Mouse (Mus musculus): ENCODE measurements around the gene St3gal5. TPM values are rescaled to one million over a fixed set of nuclear protein-coding genes. Genes with fewer than 3 reads are reported as not detected.
A peak's percentile ranks its signal among the peaks of the same experiment; 100 is the strongest.

Gene St3gal5
- polyA plus RNA-seq, 1 experiment from 2014 or later = 33.0 TPM

- DNase-seq (ENCODE audit: low spot score) (no peak), ATAC-seq (ENCODE audit: insufficient number of reproducible peaks, low FRiP score, low TSS enrichment, low read depth) (no peak)
- Histone ChIP-seq H3K9ac (ENCODE audit: low read length) (no peak overlapping the region), H3K36me3 (ENCODE audit: control insufficient read depth, insufficient read depth, low read length) (no peaks in the 10 kb centered on the region), H3K4me3 (ENCODE audit: low read depth, low read length) (no peak overlapping the region), H3K4me1 (ENCODE audit: control insufficient read depth, insufficient read depth, low read length) (no peaks in the 10 kb centered on the region), H3K27me3 (ENCODE audit: control insufficient read depth, insufficient read depth, low read length) (no peaks in the 10 kb centered on the region), H3K9me3 (ENCODE audit: control insufficient read depth, low read length) (no peaks in the 10 kb centered on the region), H3K27ac (replicated peaks; ENCODE audit: low read depth, low read length) (no peak overlapping the region), H3K4me2 (ENCODE audit: low read depth, severe bottlenecking) (no peak overlapping the region)
- 72% methylated on average over 3 of the region's 3 CpGs for WGBS
Measured at GRCm38 (mm10) chr6:72177417-72177816, 80.0 kb downstream of the St3gal5 start.

GRCm38 (mm10) chr6:72179006-72179405, 81.6 kb downstream of the St3gal5 start:
- H3K36me3 ChIP-seq (ENCODE audit: control insufficient read depth, insufficient read depth, low read length) = no peaks in the 10 kb centered on the region
- ATAC-seq (ENCODE audit: insufficient number of reproducible peaks, low FRiP score, low TSS enrichment, low read depth) = no peak
- no peak for DNase-seq (ENCODE audit: low spot score)
- H3K4me3 ChIP-seq (ENCODE audit: low read depth, low read length) = no peak overlapping the region
- H3K9ac ChIP-seq (ENCODE audit: low read length) = no peak overlapping the region
- no peak overlapping the region for H3K27ac ChIP-seq (replicated peaks; ENCODE audit: low read depth, low read length)
- H3K9me3 ChIP-seq (ENCODE audit: control insufficient read depth, low read length) = no peaks in the 10 kb centered on the region
- H3K4me2 ChIP-seq (ENCODE audit: low read depth, severe bottlenecking) = no peak overlapping the region
- H3K4me1 ChIP-seq (ENCODE audit: control insufficient read depth, insufficient read depth, low read length) = no peaks in the 10 kb centered on the region
- 92% methylated on average over 3 of the region's 3 CpGs for WGBS
- no peaks in the 10 kb centered on the region for H3K27me3 ChIP-seq (ENCODE audit: control insufficient read depth, insufficient read depth, low read length)

- DNase-seq (ENCODE audit: low spot score) (no peak), ATAC-seq (ENCODE audit: insufficient number of reproducible peaks, low FRiP score, low TSS enrichment, low read depth) (no peak)
- no peaks in the 10 kb centered on the region for H3K4me1 ChIP-seq (ENCODE audit: control insufficient read depth, insufficient read depth, low read length)
- no peaks in the 10 kb centered on the region for H3K27me3 ChIP-seq (ENCODE audit: control insufficient read depth, insufficient read depth, low read length)
- H3K4me3 ChIP-seq (ENCODE audit: low read depth, low read length) = no peak overlapping the region
- H3K4me2 ChIP-seq (ENCODE audit: low read depth, severe bottlenecking) = no peak overlapping the region
- H3K36me3 ChIP-seq (ENCODE audit: control insufficient read depth, insufficient read depth, low read length) = no peaks in the 10 kb centered on the region
- no peak overlapping the region for H3K27ac ChIP-seq (replicated peaks; ENCODE audit: low read depth, low read length)
- H3K9me3 ChIP-seq (ENCODE audit: control insufficient read depth, low read length) = no peaks in the 10 kb centered on the region
- no peak overlapping the region for H3K9ac ChIP-seq (ENCODE audit: low read length)
- 88% methylated on average over 12 of the region's 12 CpGs for whole genome bisulfite sequencing
Measured at GRCm38 (mm10) chr6:72179562-72180502, 82.4 kb downstream of the St3gal5 start.

GRCm38 (mm10) chr6:72184576-72184975, 87.2 kb downstream of the St3gal5 start:
- H3K4me2 ChIP-seq (ENCODE audit: low read depth, severe bottlenecking) = no peak overlapping the region
- H3K4me3 ChIP-seq (ENCODE audit: low read depth, low read length) = no peak overlapping the region
- 88% methylated on average over 5 of the region's 5 CpGs for WGBS
- no peaks in the 10 kb centered on the region for H3K9me3 ChIP-seq (ENCODE audit: control insufficient read depth, low read length)
- H3K36me3 ChIP-seq (ENCODE audit: control insufficient read depth, insufficient read depth, low read length) = no peaks in the 10 kb centered on the region
- H3K4me1 ChIP-seq (ENCODE audit: control insufficient read depth, insufficient read depth, low read length) = peaks cover 24% of the 10 kb centered on the region
- DNase-seq (ENCODE audit: low spot score) (no peak), ATAC-seq (ENCODE audit: insufficient number of reproducible peaks, low FRiP score, low TSS enrichment, low read depth) (no peak)
- no peak overlapping the region for H3K27ac ChIP-seq (replicated peaks; ENCODE audit: low read depth, low read length)
- no peaks in the 10 kb centered on the region for H3K27me3 ChIP-seq (ENCODE audit: control insufficient read depth, insufficient read depth, low read length)
- H3K9ac ChIP-seq (ENCODE audit: low read length) = no peak overlapping the region

DNA sequence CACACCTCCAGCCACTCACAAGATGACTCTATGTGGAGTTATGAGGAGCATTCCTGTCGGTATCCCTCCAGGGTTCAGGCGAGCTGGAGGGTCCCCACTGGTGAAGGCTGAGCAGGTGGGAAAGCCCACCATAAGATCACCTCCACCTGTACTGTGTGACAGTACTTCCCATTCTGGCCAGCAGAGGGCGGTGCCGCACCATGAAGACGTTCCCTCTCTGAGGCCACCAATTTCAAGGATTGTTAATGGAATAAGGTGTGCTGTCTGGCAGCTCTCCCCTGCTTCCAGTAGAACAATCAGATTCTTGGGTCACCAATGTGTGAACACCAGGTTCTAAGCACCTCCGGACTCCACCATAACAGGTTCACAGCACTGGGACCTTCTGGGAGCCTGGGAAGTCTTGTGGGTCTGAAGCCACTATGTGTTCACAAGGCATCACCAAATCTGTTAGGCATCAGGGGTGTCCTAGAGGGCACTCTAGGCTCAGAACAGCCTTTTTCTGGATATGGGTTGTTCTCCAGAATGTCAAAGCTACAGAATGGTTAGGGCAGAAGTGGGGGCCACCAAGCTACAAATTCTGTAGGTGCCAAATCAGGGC, 88.6 kb downstream of the St3gal5 start:
- Histone ChIP-seq H3K27me3 (ENCODE audit: control insufficient read depth, insufficient read depth, low read length) (no peaks in the 10 kb centered on the region), H3K4me3 (ENCODE audit: low read depth, low read length) (no peak overlapping the region)
- 4% methylated on average over 6 of the region's 6 CpGs for WGBS

DNA sequence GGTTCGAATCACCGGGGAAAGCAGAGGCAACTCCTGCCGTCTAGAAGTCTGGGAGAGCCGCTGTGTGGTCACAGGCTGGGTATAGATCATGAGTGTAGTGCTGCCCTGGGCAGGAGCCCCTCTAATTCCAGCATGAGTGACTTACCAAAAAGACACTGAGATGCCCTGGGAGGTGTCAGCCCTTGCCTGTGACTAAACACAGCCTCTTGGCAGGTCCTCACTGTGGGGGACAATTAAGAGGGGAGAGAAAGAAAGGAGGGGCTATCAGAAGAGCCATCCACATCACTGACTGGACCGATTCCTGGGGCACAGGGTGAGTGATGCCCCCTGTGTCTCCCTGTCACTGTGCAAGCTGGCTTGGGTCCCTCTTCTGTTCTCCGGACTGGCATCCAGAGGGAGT, 89.4 kb downstream of the St3gal5 start:
- no peaks in the 10 kb centered on the region for H3K27me3 ChIP-seq (ENCODE audit: control insufficient read depth, insufficient read depth, low read length)
- peaks cover 37% of the 10 kb centered on the region for H3K4me1 ChIP-seq (ENCODE audit: control insufficient read depth, insufficient read depth, low read length)
- H3K4me3 ChIP-seq (ENCODE audit: low read depth, low read length) = no peak overlapping the region
- WGBS = 71% methylated on average over 6 of the region's 6 CpGs
- H3K4me2 ChIP-seq (ENCODE audit: low read depth, severe bottlenecking) = no peak overlapping the region
- H3K36me3 ChIP-seq (ENCODE audit: control insufficient read depth, insufficient read depth, low read length) = no peaks in the 10 kb centered on the region
- no peaks in the 10 kb centered on the region for H3K9me3 ChIP-seq (ENCODE audit: control insufficient read depth, low read length)
- DNase-seq (ENCODE audit: low spot score) (no peak), ATAC-seq (ENCODE audit: insufficient number of reproducible peaks, low FRiP score, low TSS enrichment, low read depth) (no peak)
- H3K9ac ChIP-seq (ENCODE audit: low read length) = no peak overlapping the region
- H3K27ac ChIP-seq (replicated peaks; ENCODE audit: low read depth, low read length) = no peak overlapping the region

More for the DNA sequence above, 88.6 kb downstream of the St3gal5 start:
- Histone ChIP-seq H3K4me1 (ENCODE audit: control insufficient read depth, insufficient read depth, low read length) (peaks cover 37% of the 10 kb centered on the region), H3K9me3 (ENCODE audit: control insufficient read depth, low read length) (no peaks in the 10 kb centered on the region), H3K27ac (replicated peaks; ENCODE audit: low read depth, low read length) (no peak overlapping the region), H3K36me3 (ENCODE audit: control insufficient read depth, insufficient read depth, low read length) (no peaks in the 10 kb centered on the region), H3K4me2 (ENCODE audit: low read depth, severe bottlenecking) (no peak overlapping the region), H3K9ac (ENCODE audit: low read length) (no peak overlapping the region)
- ATAC-seq (ENCODE audit: insufficient number of reproducible peaks, low FRiP score, low TSS enrichment, low read depth) = 0 out of 2 replicates have a peak, but pooled peaks have one; percentile 40
- peak; percentile 95 for DNase-seq (ENCODE audit: low spot score)

GRCm38 (mm10) chr6:72189061-72189863, 91.9 kb downstream of the St3gal5 start:
- H3K4me3 ChIP-seq (ENCODE audit: low read depth, low read length) = peak overlapping the region; percentile 15; the same call in 1 of the 2 replicates
- DNase-seq (ENCODE audit: low spot score) (peak; percentile 70), ATAC-seq (ENCODE audit: insufficient number of reproducible peaks, low FRiP score, low TSS enrichment, low read depth) (peak; percentile 71)
- H3K9ac ChIP-seq (ENCODE audit: low read length) = peak overlapping the region; percentile 53
- peaks cover 37% of the 10 kb centered on the region for H3K4me1 ChIP-seq (ENCODE audit: control insufficient read depth, insufficient read depth, low read length)
- H3K36me3 ChIP-seq (ENCODE audit: control insufficient read depth, insufficient read depth, low read length) = no peaks in the 10 kb centered on the region
- no peaks in the 10 kb centered on the region for H3K9me3 ChIP-seq (ENCODE audit: control insufficient read depth, low read length)
- no peaks in the 10 kb centered on the region for H3K27me3 ChIP-seq (ENCODE audit: control insufficient read depth, insufficient read depth, low read length)
- peak overlapping the region; percentile 89 for H3K27ac ChIP-seq (replicated peaks; ENCODE audit: low read depth, low read length)
- 2% methylated on average over 29 of the region's 29 CpGs for WGBS
- peak overlapping the region; percentile 58 for H3K4me2 ChIP-seq (ENCODE audit: low read depth, severe bottlenecking)

DNA sequence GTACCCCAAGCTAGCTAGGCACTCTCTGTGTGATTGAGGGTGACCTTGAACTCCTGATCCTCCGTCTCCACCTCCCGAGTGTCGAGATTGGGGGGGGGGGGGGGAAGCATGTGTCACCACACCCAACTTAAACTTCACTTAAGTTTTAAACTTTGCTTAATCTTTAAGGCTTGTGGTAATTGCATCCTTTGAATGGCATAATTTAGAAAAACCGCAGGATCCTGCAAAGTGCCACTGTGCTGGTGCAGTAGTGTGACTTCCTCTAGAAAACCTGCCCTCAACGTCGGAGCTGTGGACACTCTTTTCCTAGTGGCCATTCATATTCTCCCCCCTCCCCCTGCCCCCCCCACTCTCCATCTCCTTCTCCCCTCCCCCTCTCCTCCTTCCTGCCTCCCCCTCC, 92.7 kb downstream of the St3gal5 start:
- no peaks in the 10 kb centered on the region for H3K27me3 ChIP-seq (ENCODE audit: control insufficient read depth, insufficient read depth, low read length)

More for the DNA sequence above, 92.7 kb downstream of the St3gal5 start:
- Histone ChIP-seq H3K9me3 (ENCODE audit: control insufficient read depth, low read length) (no peaks in the 10 kb centered on the region), H3K4me3 (ENCODE audit: low read depth, low read length) (no peak overlapping the region), H3K9ac (ENCODE audit: low read length) (no peak overlapping the region), H3K4me1 (ENCODE audit: control insufficient read depth, insufficient read depth, low read length) (peaks cover 37% of the 10 kb centered on the region), H3K4me2 (ENCODE audit: low read depth, severe bottlenecking) (no peak overlapping the region), H3K36me3 (ENCODE audit: control insufficient read depth, insufficient read depth, low read length) (no peaks in the 10 kb centered on the region), H3K27ac (replicated peaks; ENCODE audit: low read depth, low read length) (no peak overlapping the region)
- ATAC-seq (ENCODE audit: insufficient number of reproducible peaks, low FRiP score, low TSS enrichment, low read depth) = no peak
- 9% methylated on average over 6 of the region's 6 CpGs for WGBS
- DNase-seq (ENCODE audit: low spot score) = no peak

Measured in limb, embryonic 11.5 days (tissue).